Mouse (Mus musculus): Measurements from ENCODE around the gene Csrnp2.
"Not testable (repeated sequence)": the region's sequence is repeated elsewhere in the genome, so short reads cannot be mapped to it uniquely, and the experiment has no call there.

Gene Csrnp2

GRCm38 (mm10) chr15:100495102-100495501, at the start of gene Csrnp2:
Gene Csrnp2 (minus strand): TSS chr15:100495488.
- peak; percentile 92 for DNase-seq

- DNase-seq, result not testable (repeated sequence)
These were observed 48.4 kb upstream of the Csrnp2 start for GRCm38 (mm10) chr15:100543651-100544030.

- not testable (repeated sequence) for DNase-seq
These were observed 47.8 kb upstream of the Csrnp2 start for GRCm38 (mm10) chr15:100542876-100543650.

- DNase-seq, result no peak
These were observed 46.1 kb upstream of the Csrnp2 start for GRCm38 (mm10) chr15:100541426-100541825.

- DNase-seq, result not testable (repeated sequence)
These were observed 45.7 kb upstream of the Csrnp2 start for GRCm38 (mm10) chr15:100541001-100541400.

GRCm38 (mm10) chr15:100539411-100539810, 44.1 kb upstream of the Csrnp2 start:
- DNase-seq, result peak; percentile 14

GRCm38 (mm10) chr15:100537913-100538312, 42.6 kb upstream of the Csrnp2 start:
- DNase-seq, result peak; percentile 64

- no peak for DNase-seq
These were observed 32.6 kb upstream of the Csrnp2 start for GRCm38 (mm10) chr15:100527900-100528299.

GRCm38 (mm10) chr15:100525405-100525804, 30.1 kb upstream of the Csrnp2 start:
- DNase-seq, result no peak

GRCm38 (mm10) chr15:100520306-100520705, 25.0 kb upstream of the Csrnp2 start:
- DNase-seq, result no peak

GRCm38 (mm10) chr15:100515121-100515520, 19.8 kb upstream of the Csrnp2 start:
- DNase-seq, result no peak

- DNase-seq, result no peak
These were observed 18.1 kb upstream of the Csrnp2 start for GRCm38 (mm10) chr15:100513387-100513786.

- DNase-seq, result no peak
These were observed 14.8 kb upstream of the Csrnp2 start for GRCm38 (mm10) chr15:100510072-100510471.

GRCm38 (mm10) chr15:100508454-100509167, 13.3 kb upstream of the Csrnp2 start:
- no peak for DNase-seq

- not testable (repeated sequence) for DNase-seq
These were observed 4.2 kb upstream of the Csrnp2 start for GRCm38 (mm10) chr15:100499506-100499905.

- DNase-seq, result no peak
These were observed 641 bp downstream of the Csrnp2 start for GRCm38 (mm10) chr15:100494647-100495046.

GRCm38 (mm10) chr15:100491966-100492365, 3.3 kb downstream of the Csrnp2 start:
- DNase-seq, result no peak

- DNase-seq, result no peak
These were observed 6.0 kb downstream of the Csrnp2 start for GRCm38 (mm10) chr15:100489263-100489662.

- DNase-seq, result not testable (repeated sequence)
These were observed 7.0 kb downstream of the Csrnp2 start for GRCm38 (mm10) chr15:100488297-100488696.

GRCm38 (mm10) chr15:100487050-100487449, 8.2 kb downstream of the Csrnp2 start:
- DNase-seq, result no peak

- no peak for DNase-seq
These were observed 8.8 kb downstream of the Csrnp2 start for GRCm38 (mm10) chr15:100486450-100486849.

GRCm38 (mm10) chr15:100485576-100485975, 9.7 kb downstream of the Csrnp2 start:
- DNase-seq, result no peak

- no peak for DNase-seq
These were observed 16.4 kb downstream of the Csrnp2 start for GRCm38 (mm10) chr15:100478925-100479324.

- DNase-seq, result no peak
These were observed 16.9 kb downstream of the Csrnp2 start for GRCm38 (mm10) chr15:100478351-100478750.
